In the genomic region with DNA sequence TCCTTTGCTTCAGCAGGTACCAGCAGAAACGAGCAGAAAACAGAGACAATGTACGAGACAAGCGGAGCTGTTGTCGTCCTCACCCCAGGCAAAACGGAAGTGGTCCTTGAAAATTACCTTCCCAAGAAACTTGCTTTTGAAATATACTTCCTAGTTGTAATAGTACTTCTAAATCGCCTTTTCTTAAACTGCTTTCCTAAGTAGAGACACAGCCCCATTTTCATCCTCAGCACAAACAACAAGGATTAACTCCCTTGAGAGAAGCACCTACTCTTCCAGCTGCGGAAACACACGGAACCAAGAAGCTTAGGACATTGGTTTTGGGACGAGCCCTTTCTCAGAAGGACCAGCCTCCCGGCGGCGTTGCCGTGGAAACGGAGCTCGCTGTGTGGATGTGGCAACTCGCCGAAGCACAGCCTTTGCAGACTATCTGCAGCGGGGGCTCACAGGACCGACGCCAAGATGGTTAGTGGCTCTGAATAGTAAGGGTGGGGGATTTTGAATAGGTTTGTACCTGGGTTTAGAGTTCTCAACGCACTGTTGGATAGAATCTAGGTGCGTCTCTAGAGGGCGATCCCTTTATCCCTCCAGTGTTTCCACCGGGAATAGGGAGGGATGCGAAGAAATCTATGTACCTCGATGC, we compare ENCODE assay signal across 8 mouse cellular contexts. TPM values are rescaled to one million over a fixed set of nuclear protein-coding genes. Genes with fewer than 3 reads are reported as not detected.
DNase-seq lines count a peak whose midpoint lies in the region; ATAC-seq and TF ChIP-seq lines count a peak whose summit lies in the region.

A gene (plus strand): TSS at position 341 of the 643 bp plus-strand sequence.

- peak within 1 kb of the TSS; percentile 82 for H3K9ac ChIP-seq in ES-Bruce4 (ENCODE audit: low read depth, poor library complexity, severe bottlenecking)
- peak within 1 kb of the TSS; percentile 74 for H3K9ac ChIP-seq in forebrain, embryonic 13.5 days
- peak within 1 kb of the TSS; percentile 72 for H3K9ac ChIP-seq in liver, postnatal 0 days (replicated peaks)
- peak within 1 kb of the TSS; percentile 57 for H3K9ac ChIP-seq in neural tube, embryonic 14.5 days (replicated peaks; ENCODE audit: low read depth, low read length)

- TF ChIP-seq POLR2A in ES-Bruce4 (IDR thresholded peaks at IDR 0.05; ENCODE audit: insufficient read depth, low read length), result peak; percentile 54

- H3K4me2 ChIP-seq in forebrain, embryonic 13.5 days, result peak within 1 kb of the TSS; percentile 73
- H3K4me2 ChIP-seq in liver, postnatal 0 days (ENCODE audit: low read depth, low read length), result peak within 1 kb of the TSS; percentile 90
- H3K4me2 ChIP-seq in neural tube, embryonic 14.5 days (ENCODE audit: low read depth, low read length), result peak within 1 kb of the TSS; percentile 78

- H3K27me3 ChIP-seq in ES-Bruce4 (ENCODE audit: control insufficient read depth, insufficient read depth, low read length, poor library complexity, severe bottlenecking), result no peaks in the 10 kb centered on the region
- no peaks in the 10 kb centered on the region for H3K27me3 ChIP-seq in forebrain, embryonic 13.5 days
- no peaks in the 10 kb centered on the region for H3K27me3 ChIP-seq in liver, postnatal 0 days (ENCODE audit: insufficient read depth, low read length)
- no peaks in the 10 kb centered on the region for H3K27me3 ChIP-seq in neural tube, embryonic 14.5 days (ENCODE audit: control insufficient read depth, insufficient read depth, low read length)

- TF ChIP-seq EP300 in ES-Bruce4 (IDR thresholded peaks at IDR 0.05; ENCODE audit: insufficient read depth, low read depth, low read length), result no peak
- peak; percentile 57; the same call in 1 of the 2 replicates for TF ChIP-seq EP300 in liver, postnatal 0 days (IDR thresholded peaks at IDR 0.05; ENCODE audit: low read depth)

- H3K27ac ChIP-seq in ES-Bruce4 (ENCODE audit: insufficient read depth, low read length), result no peak within 1 kb of the TSS
- peak within 1 kb of the TSS; percentile 52 for H3K27ac ChIP-seq in forebrain, embryonic 13.5 days
- peak within 1 kb of the TSS; percentile 73 for H3K27ac ChIP-seq in liver, postnatal 0 days (ENCODE audit: low read depth)
- H3K27ac ChIP-seq in neural tube, embryonic 14.5 days (ENCODE audit: low read depth, low read length), result peak within 1 kb of the TSS; percentile 75

- WGBS in forebrain, embryonic 13.5 days, result under 1% methylated on average over 26 of the region's 26 CpGs
- WGBS in large intestine, adult 2 months, result under 1% methylated on average over 26 of the region's 26 CpGs
- WGBS in liver, postnatal 0 days (ENCODE audit: insufficient replicate concordance), result 0% methylated on average over 26 of the region's 26 CpGs
- 0% methylated on average over 26 of the region's 26 CpGs for WGBS in neural tube, embryonic 14.5 days

- H3K36me3 ChIP-seq in ES-Bruce4 (ENCODE audit: control insufficient read depth, insufficient read depth, low read length, poor library complexity, severe bottlenecking), result no peaks in the 10 kb centered on the region
- peaks cover 12% of the 10 kb centered on the region for H3K36me3 ChIP-seq in forebrain, embryonic 13.5 days (ENCODE audit: poor library complexity, severe bottlenecking)
- H3K36me3 ChIP-seq in liver, postnatal 0 days (replicated peaks; ENCODE audit: insufficient read depth, low read length), result no peaks in the 10 kb centered on the region
- H3K36me3 ChIP-seq in neural tube, embryonic 14.5 days (ENCODE audit: control insufficient read depth, insufficient read depth, low read length), result peaks cover 6% of the 10 kb centered on the region; the same call in 1 of the 2 replicates

- intact Hi-C loops in heart, postnatal 10 days (cut with DNase I), result loop anchor here (2.0 to 5.0 kb wide), 2 partner anchors 26 to 51 kb away; a partner anchor contains a TSS

- peak; percentile 86 for ATAC-seq in cerebellum, adult (ENCODE audit: insufficient number of reproducible peaks, low FRiP score, low TSS enrichment)
- peak; percentile 97 for ATAC-seq in forebrain, embryonic 13.5 days
- ATAC-seq in liver, postnatal 0 days, result peak; percentile 97
- ATAC-seq in neural tube, embryonic 14.5 days (ENCODE audit: low read depth), result peak; percentile 97

- TF ChIP-seq CTCF in ES-Bruce4 (IDR thresholded peaks at IDR 0.05; ENCODE audit: low read depth, low read length), result no peak
- no peak for TF ChIP-seq CTCF in liver, postnatal 0 days (IDR thresholded peaks at IDR 0.05; ENCODE audit: low read depth)

- peak within 1 kb of the TSS; percentile 96 for H3K4me3 ChIP-seq in ES-Bruce4 (ENCODE audit: low read depth, low read length)
- peak within 1 kb of the TSS; percentile 58 for H3K4me3 ChIP-seq in forebrain, embryonic 13.5 days
- peak within 1 kb of the TSS; percentile 60 for H3K4me3 ChIP-seq in liver, postnatal 0 days (ENCODE audit: low read depth, low read length)
- peak within 1 kb of the TSS; percentile 52 for H3K4me3 ChIP-seq in neural tube, embryonic 14.5 days (ENCODE audit: low read depth, low read length)

- peak; percentile 88 to 93 for DNase-seq in heart, postnatal 10 days
- DNase-seq in large intestine, adult 2 months (ENCODE audit: low read depth, low spot score), result peak; percentile 56
- peak; percentile 91 for DNase-seq in liver, postnatal 0 days
- peak; percentile 91 for DNase-seq in testis, postnatal 10 days (ENCODE audit: low spot score)

- H3K9me3 ChIP-seq in ES-Bruce4 (replicated peaks; ENCODE audit: control insufficient read depth, insufficient read depth, low read length, poor library complexity, severe bottlenecking), result no peaks in the 10 kb centered on the region
- H3K9me3 ChIP-seq in forebrain, embryonic 13.5 days (replicated peaks), result no peaks in the 10 kb centered on the region
- H3K9me3 ChIP-seq in liver, postnatal 0 days (ENCODE audit: low read length), result no peaks in the 10 kb centered on the region
- no peaks in the 10 kb centered on the region for H3K9me3 ChIP-seq in neural tube, embryonic 14.5 days (ENCODE audit: control insufficient read depth, low read length)

- H3K4me1 ChIP-seq in ES-Bruce4 (ENCODE audit: control insufficient read depth, insufficient read depth, low read length), result no peaks in the 10 kb centered on the region
- peaks cover 7% of the 10 kb centered on the region for H3K4me1 ChIP-seq in forebrain, embryonic 13.5 days
- H3K4me1 ChIP-seq in liver, postnatal 0 days (ENCODE audit: insufficient read depth), result peaks cover 11% of the 10 kb centered on the region
- H3K4me1 ChIP-seq in neural tube, embryonic 14.5 days (ENCODE audit: control insufficient read depth, insufficient read depth, low read length), result peaks cover 5% of the 10 kb centered on the region

RNA-seq across cellular contexts. Expression of the gene that starts here (rescaled TPM):
- 12.1 and 14.3 TPM in 2 replicates for polyA plus RNA-seq in ES-Bruce4 (2011; ENCODE audit: insufficient read depth, insufficient read length, low read depth, missing spikeins)
- polyA plus RNA-seq in forebrain, embryonic 13.5 days (2015; fragmentation: Nextera tagmentation; extraction: Ambion mirVana), result 9.5 and 9.7 TPM in 2 replicates
- total RNA-seq in heart, postnatal 10 days (2021), result 1 to 10 TPM; 3.1 to 3.3 TPM
- 0.34 and 0.40 TPM in 2 replicates for polyA plus RNA-seq in large intestine, adult 2 months (2012; rRNA removed)
- polyA plus RNA-seq in liver, postnatal 0 days (2015; fragmentation: Nextera tagmentation; extraction: Ambion mirVana), result 0.11 and 0.16 TPM in 2 replicates
- 4.9 and 5.8 TPM in 2 replicates for polyA plus RNA-seq in neural tube, embryonic 14.5 days (2014; fragmentation: Nextera tagmentation; extraction: Ambion mirVana)

Comparison
In these comparisons a context has a peak if more than half of its experiments do, and no peak if none do; other contexts are left out.
1. Peak in DNase-seq in large intestine, adult 2 months; RNA of the gene not detected or under 1 TPM.
2. Peak in DNase-seq, ATAC-seq, H3K4me3 ChIP-seq, H3K27ac ChIP-seq, H3K9ac ChIP-seq and H3K4me2 ChIP-seq in liver, postnatal 0 days; RNA of the gene not detected or under 1 TPM.